Mouse (Mus musculus) liver, embryonic 14.5 days (tissue): ENCODE data around the gene Ociad1. TPM values are rescaled to one million over a fixed set of nuclear protein-coding genes. Genes with fewer than 3 reads are reported as not detected.
"Not testable (repeated sequence)": the region's sequence is repeated elsewhere in the genome, so short reads cannot be mapped to it uniquely, and the experiment has no call there.

Source experiments
- ATAC-seq: fragments of 200-750 bp; cut with Nextera tagmentation; 2 replicates; pipeline ENCODE4 v1.8.0; 2017; ENCODE audit warnings: moderate number of reproducible peaks, mild to moderate bottlenecking, moderate library complexity; ENCODE audit not compliant: insufficient read depth
- DNase-seq, 3 experiments: peaks; one replicate each; pipeline ENCODE4 v3.0.0-alpha.2; 2012 to 2013; ENCODE audit warnings: low read depth in 3 of 3, low spot score in 3 of 3
- H3K27ac ChIP-seq: fragments of 300-500 bp; sonication (generic); 2 replicates; pipeline ENCODE4 v1.5.1; 2014; ENCODE audit warnings: moderate library complexity, mild to moderate bottlenecking, control low read depth, inconsistent platforms
- H3K27me3 ChIP-seq: fragments of 300-500 bp; sonication (generic); 2 replicates; pipeline ENCODE4 v1.6.1; 2014; ENCODE audit warnings: mild to moderate bottlenecking, low read length, moderate library complexity; ENCODE audit not compliant: control insufficient read depth, insufficient read depth
- H3K36me3 ChIP-seq: fragments of 300-500 bp; sonication (generic); replicated peaks from 2 replicates; pipeline ENCODE4 v1.6.1; 2014; ENCODE audit warnings: low read depth; ENCODE audit not compliant: control insufficient read depth, insufficient read depth
- H3K4me1 ChIP-seq, 2 experiments: fragments of 200-500 bp in 1 of 2; fragments of 300-500 bp in 1 of 2; sonication (generic) in 1 of 2; replicated peaks; 2 replicates each; pipeline ENCODE4 v1.6.1; 2012 to 2014; ENCODE audit warnings: antibody characterized with exemption in 1 of 2, inconsistent platforms in 1 of 2, low read length in 1 of 2; ENCODE audit not compliant: control insufficient read depth in 2 of 2, insufficient read depth in 2 of 2
- H3K4me2 ChIP-seq: fragments of 300-500 bp; sonication (generic); 2 replicates; pipeline ENCODE4 v1.6.1; 2014; ENCODE audit warnings: low read depth, mild to moderate bottlenecking, control low read depth, moderate library complexity
- H3K4me3 ChIP-seq, 2 experiments: fragments of 200-500 bp in 1 of 2; fragments of 300-500 bp in 1 of 2; sonication (generic) in 1 of 2; 2 replicates each; pipeline ENCODE4 v1.5.1; 2012 to 2014; ENCODE audit warnings: low read depth in 2 of 2, low read length in 2 of 2, mild to moderate bottlenecking in 2 of 2, control low read depth in 1 of 2, inconsistent platforms in 1 of 2, moderate library complexity in 1 of 2; ENCODE audit not compliant: insufficient read depth in 1 of 2
- H3K9ac ChIP-seq: fragments of 300-500 bp; sonication (generic); replicated peaks from 2 replicates; pipeline ENCODE4 v1.6.1; 2014; ENCODE audit warnings: mild to moderate bottlenecking, control low read depth, moderate library complexity
- H3K9me3 ChIP-seq: fragments of 300-500 bp; sonication (generic); 2 replicates; pipeline ENCODE4 v1.6.1; 2016; ENCODE audit warnings: low read length, mixed read lengths; ENCODE audit not compliant: control insufficient read depth
- CTCF ChIP-seq: IDR thresholded peaks from 2 replicates; pipeline ENCODE4 v1.5.1; 2016; ENCODE audit warnings: antibody characterized with exemption, low read depth, control low read depth
- EP300 ChIP-seq: IDR thresholded peaks from 2 replicates; pipeline ENCODE4 v1.6.1; 2016; ENCODE audit warnings: antibody characterized with exemption, low read depth
- WGBS: fragments of 180-500 bp; shearing (Covaris S2); extraction: QIAGEN DNeasy Blood & Tissue Kit; methylation state at CpG from one replicate; pipeline ENCODE4 v1.1.7; 2014; ENCODE audit not compliant: insufficient replicate concordance; 5-methylcytosine and 5-hydroxymethylcytosine counted together
- polyA plus RNA-seq, 2 experiments: library from polyadenylated mRNA; depleted of rRNA in 1 of 2; stranded (reverse) in 1 of 2; unstranded in 1 of 2; fragments of >200 nt; fragmentation: Nextera tagmentation in 1 of 2; extraction: Ambion mirVana in 1 of 2; gene quantifications; 2 replicates each; pipeline versions ENCODE4 v1.2.1 to v1.2.3; 2012 to 2014

Gene Ociad1
- polyA plus RNA-seq, 2 experiments, result 77.4 to 81.4 TPM

DNA sequence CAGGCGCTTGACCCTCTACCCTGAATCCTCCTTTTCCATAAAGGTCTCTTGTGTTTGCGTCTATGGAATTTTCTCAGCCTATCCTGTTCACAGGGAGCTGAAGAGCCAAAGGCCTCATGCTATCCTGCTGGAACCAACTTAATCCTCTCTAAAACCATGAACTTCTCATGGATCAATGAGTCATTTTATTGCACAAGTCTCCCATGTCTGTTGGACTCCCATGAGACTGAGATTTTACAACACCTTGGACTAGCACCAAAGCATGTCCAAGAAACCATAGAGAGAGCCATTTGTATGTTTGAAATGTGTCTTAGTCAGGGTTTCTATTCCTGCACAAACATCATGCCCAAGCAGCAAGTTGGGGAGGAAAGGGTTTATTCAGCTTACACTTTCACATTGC, 22.1 kb downstream of the Ociad1 start:
- WGBS, result 87% methylated on average over 2 of the region's 2 CpGs
- TF ChIP-seq EP300 (no peak), CTCF (no peak)
- Histone ChIP-seq H3K27me3 (no peaks in the 10 kb centered on the region), H3K4me3 (no peak overlapping the region), H3K4me2 (no peak overlapping the region), H3K4me1 (peaks cover 42% of the 10 kb centered on the region in 2 experiments), H3K36me3 (peaks cover 58% of the 10 kb centered on the region), H3K9me3 (no peaks in the 10 kb centered on the region), H3K9ac (no peak overlapping the region), H3K27ac (peak overlapping the region; percentile 40)
- ATAC-seq (no peak), DNase-seq (no peak)

DNA sequence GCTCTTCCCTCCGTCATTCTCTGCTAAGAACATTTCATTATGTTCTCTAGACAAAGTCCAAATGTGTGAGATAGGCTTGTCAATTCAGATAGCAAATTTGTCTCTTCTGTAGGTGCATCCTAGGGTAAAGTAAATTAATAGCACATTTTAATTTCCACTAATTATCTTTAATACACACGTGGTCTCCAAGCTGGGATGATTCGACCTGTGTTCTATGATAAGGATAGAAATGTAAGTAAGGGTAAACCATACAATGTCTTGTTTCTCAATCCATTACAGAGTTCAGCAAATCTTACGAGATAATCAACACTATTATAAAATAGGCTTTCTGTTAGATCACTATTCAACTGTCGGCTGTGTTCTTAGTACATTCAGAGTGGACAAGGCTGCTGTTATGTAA, 26.7 kb downstream of the Ociad1 start:
- Histone ChIP-seq H3K27me3 (no peaks in the 10 kb centered on the region), H3K9me3 (no peaks in the 10 kb centered on the region), H3K36me3 (peaks cover 27% of the 10 kb centered on the region), H3K9ac (no peak overlapping the region), H3K4me2 (no peak overlapping the region), H3K4me3 (no peak overlapping the region), H3K27ac (no peak overlapping the region), H3K4me1 (peaks cover 7 to 9% of the 10 kb centered on the region in 2 experiments)
- TF ChIP-seq CTCF (no peak), EP300 (no peak)
- ATAC-seq, result no peak
- WGBS, result 70% methylated on average over 5 of the region's 5 CpGs
- no peak for DNase-seq

DNA sequence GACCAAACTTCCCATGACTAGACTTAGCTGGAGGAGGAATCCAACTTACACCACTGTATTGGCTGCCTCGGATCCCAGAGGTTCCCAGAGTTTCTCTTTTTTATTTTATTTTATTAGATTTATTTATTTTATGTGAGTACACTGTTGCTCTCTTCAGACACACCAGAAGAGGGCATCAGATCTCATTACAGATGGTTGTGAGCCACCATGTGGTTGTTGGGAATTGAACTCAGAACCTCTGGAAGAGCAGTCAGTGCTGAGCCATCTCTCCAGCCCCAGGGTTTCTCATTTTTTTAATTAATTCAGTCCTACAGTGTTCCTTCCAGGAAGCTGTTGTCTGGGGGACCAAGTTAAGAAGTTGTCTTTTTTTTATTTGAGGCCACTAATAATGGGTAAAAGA, 30.1 kb downstream of the Ociad1 start:
- not testable (repeated sequence) for H3K27me3 ChIP-seq, H3K9ac ChIP-seq, DNase-seq, H3K9me3 ChIP-seq, H3K4me3 ChIP-seq, H3K27ac ChIP-seq, H3K4me2 ChIP-seq, H3K4me1 ChIP-seq, ATAC-seq, H3K36me3 ChIP-seq
- WGBS, result 77% methylated on average over 1 of the region's 1 CpGs

DNA sequence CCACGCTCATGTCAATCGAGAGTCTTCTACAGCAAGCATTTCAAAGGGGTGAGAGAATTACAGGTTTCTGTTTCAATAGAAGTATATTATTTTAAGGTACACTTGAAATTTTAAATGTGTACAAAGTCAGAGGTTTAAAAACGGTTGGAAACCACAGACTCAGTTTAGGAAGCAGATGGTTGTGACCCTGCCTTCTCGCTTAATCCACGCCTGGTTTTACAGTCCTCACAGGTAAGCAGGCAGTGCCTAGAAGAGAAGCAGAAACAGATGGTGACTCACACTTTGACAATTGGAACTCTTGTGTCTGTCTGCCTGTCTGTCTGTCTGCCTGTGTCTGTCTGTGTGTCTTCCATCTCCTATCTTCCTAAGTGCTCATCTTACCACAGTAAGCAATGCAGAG, 31.0 kb downstream of the Ociad1 start:
- no peaks in the 10 kb centered on the region for H3K9me3 ChIP-seq
- H3K36me3 ChIP-seq, result no peaks in the 10 kb centered on the region
- peaks cover 0 to 2% of the 10 kb centered on the region in 2 experiments; a peak in 2 of 4 replicates for H3K4me1 ChIP-seq
- TF ChIP-seq CTCF (no peak), EP300 (no peak)
- no peak for ATAC-seq
- H3K27me3 ChIP-seq, result no peaks in the 10 kb centered on the region
- WGBS, result 57% methylated on average over 5 of the region's 5 CpGs
- no peak overlapping the region for H3K27ac ChIP-seq
- H3K9ac ChIP-seq, result no peak overlapping the region
- no peak overlapping the region for H3K4me3 ChIP-seq
- no peak for DNase-seq
- H3K4me2 ChIP-seq, result no peak overlapping the region

DNA sequence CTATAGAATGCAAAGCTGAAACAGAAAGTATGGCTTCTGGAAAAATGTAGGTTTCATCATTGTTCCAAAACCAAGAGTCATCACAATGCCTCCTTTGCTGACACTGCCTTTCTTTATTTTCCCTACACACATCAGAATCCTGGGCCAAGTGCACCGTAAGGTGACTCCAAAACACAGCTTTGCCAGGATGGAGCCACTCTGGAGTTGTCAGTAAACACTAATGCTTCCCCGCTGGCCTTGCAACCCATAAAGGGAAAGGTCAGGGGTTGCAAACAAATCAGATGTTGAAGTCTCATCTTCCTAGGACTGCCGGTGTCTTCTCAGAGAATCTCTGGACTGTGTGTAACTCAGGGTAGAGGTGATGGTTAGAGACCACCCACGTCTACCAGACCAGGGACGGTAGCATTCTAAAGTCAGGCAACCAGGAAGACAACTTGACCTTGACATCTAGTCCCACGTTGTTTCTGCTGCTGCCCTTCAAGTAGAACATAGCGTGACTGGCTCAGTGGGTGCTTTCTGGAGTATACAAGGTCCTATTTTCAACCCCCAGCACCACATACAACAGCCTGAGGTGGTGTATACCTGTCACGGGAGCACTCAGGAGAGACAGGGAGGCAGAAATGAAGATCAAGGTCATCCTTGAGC, 32.1 kb downstream of the Ociad1 start:
- WGBS, result 76% methylated on average over 8 of the region's 8 CpGs
- TF ChIP-seq CTCF (no peak), EP300 (no peak)
- H3K4me1 ChIP-seq, result no peaks in the 10 kb centered on the region
- H3K27ac ChIP-seq, result no peak overlapping the region
- ATAC-seq, result no peak
- H3K9me3 ChIP-seq, result no peaks in the 10 kb centered on the region
- no peak overlapping the region for H3K4me2 ChIP-seq
- H3K4me3 ChIP-seq, result no peak overlapping the region
- H3K9ac ChIP-seq, result no peak overlapping the region
- DNase-seq, result no peak
- H3K27me3 ChIP-seq, result no peaks in the 10 kb centered on the region
- H3K36me3 ChIP-seq, result no peaks in the 10 kb centered on the region
